Mouse (Mus musculus) kidney, postnatal 0 days (tissue): ENCODE results near the gene 1110002E22Rik. TPM values are rescaled to one million over a fixed set of nuclear protein-coding genes. Genes with fewer than 3 reads are reported as not detected.

Experiments used
- ATAC-seq: fragments of 200-750 bp; cut with Nextera tagmentation; replicated peaks from 2 replicates; pipeline ENCODE4 v1.8.0; 2017; ENCODE audit warnings: low read depth, moderate number of reproducible peaks, moderate TSS enrichment, moderate library complexity; ENCODE audit not compliant: low FRiP score
- DNase-seq: peaks from one replicate; pipeline ENCODE4 v3.0.0-alpha.2; 2016; ENCODE audit warnings: low spot score
- H3K27ac ChIP-seq: fragments of 300-500 bp; sonication (generic); 2 replicates; pipeline ENCODE4 v1.5.1; 2014; ENCODE audit warnings: mild to moderate bottlenecking
- H3K27me3 ChIP-seq: fragments of 300-500 bp; sonication (generic); 2 replicates; pipeline ENCODE4 v1.6.1; 2014; ENCODE audit warnings: low read length, mixed read lengths; ENCODE audit not compliant: insufficient read depth
- H3K36me3 ChIP-seq: fragments of 300-500 bp; sonication (generic); 2 replicates; pipeline ENCODE4 v1.6.1; 2014; ENCODE audit warnings: low read length, mixed read lengths; ENCODE audit not compliant: insufficient read depth
- H3K4me1 ChIP-seq: fragments of 300-500 bp; sonication (generic); replicated peaks from 2 replicates; pipeline ENCODE4 v1.6.1; 2014; ENCODE audit warnings: antibody characterized with exemption, low read length, mixed read lengths; ENCODE audit not compliant: insufficient read depth
- H3K4me2 ChIP-seq: fragments of 300-500 bp; sonication (generic); 2 replicates; pipeline ENCODE4 v1.6.1; 2014; ENCODE audit warnings: mild to moderate bottlenecking, low read length, moderate library complexity, mixed read lengths
- H3K4me3 ChIP-seq: fragments of 300-500 bp; sonication (generic); replicated peaks from 2 replicates; pipeline ENCODE4 v1.5.1; 2014; ENCODE audit warnings: low read depth, low read length
- H3K9ac ChIP-seq: fragments of 300-500 bp; sonication (generic); 2 replicates; pipeline ENCODE4 v1.6.1; 2014; ENCODE audit warnings: low read depth, low read length
- H3K9me3 ChIP-seq: fragments of 300-500 bp; sonication (generic); replicated peaks from 2 replicates; pipeline ENCODE4 v1.6.1; 2016; ENCODE audit warnings: low read length, inconsistent platforms, mixed read lengths
- CTCF ChIP-seq: IDR thresholded peaks from 2 replicates; pipeline ENCODE4 v1.5.1; 2016; ENCODE audit warnings: antibody characterized with exemption, low read depth, mild to moderate bottlenecking, moderate library complexity
- WGBS: fragments of 180-500 bp; shearing (Covaris S2); extraction: QIAGEN DNeasy Blood & Tissue Kit; methylation state at CpG from one replicate; pipeline ENCODE4 v1.1.7; 2014; 5-methylcytosine and 5-hydroxymethylcytosine counted together
- polyA plus RNA-seq: library from polyadenylated mRNA; unstranded; fragments of >200 nt; fragmentation: Nextera tagmentation; extraction: Ambion mirVana; gene quantifications from 2 replicates; pipeline ENCODE4 v1.2.1, GENCODE M21; 2015

1110002E22Rik gene
- polyA plus RNA-seq, 1 experiment from 2014 or later, result 0.13 TPM

DNA sequence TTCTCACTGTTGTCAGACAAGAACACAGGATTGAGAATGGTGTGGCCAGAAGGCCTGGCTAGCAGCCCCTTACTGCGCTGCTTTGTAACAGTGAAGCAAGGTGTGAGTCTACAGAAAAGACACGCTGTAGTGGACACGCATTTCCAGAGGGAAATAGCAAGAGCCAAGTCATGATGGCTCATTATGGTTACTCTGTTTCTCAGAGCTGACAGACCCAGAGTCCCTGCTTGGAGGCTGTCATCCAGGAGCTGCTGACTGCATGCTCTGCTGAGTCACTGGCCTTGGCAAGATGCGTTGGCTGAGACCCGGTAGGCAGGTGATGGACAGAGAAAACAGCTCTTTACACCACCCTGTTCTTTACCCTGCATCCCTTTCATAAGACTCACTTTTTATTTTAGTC, 35.5 kb upstream of the 1110002E22Rik start:
- Histone ChIP-seq H3K9ac (no peak overlapping the region), H3K27ac (no peak overlapping the region), H3K4me1 (no peaks in the 10 kb centered on the region), H3K4me2 (no peak overlapping the region), H3K9me3 (no peaks in the 10 kb centered on the region), H3K36me3 (no peaks in the 10 kb centered on the region), H3K4me3 (no peak overlapping the region), H3K27me3 (no peaks in the 10 kb centered on the region)
- no peak for TF ChIP-seq CTCF
- 83% methylated on average over 5 of the region's 5 CpGs for WGBS
- ATAC-seq (no peak), DNase-seq (no peak)

DNA sequence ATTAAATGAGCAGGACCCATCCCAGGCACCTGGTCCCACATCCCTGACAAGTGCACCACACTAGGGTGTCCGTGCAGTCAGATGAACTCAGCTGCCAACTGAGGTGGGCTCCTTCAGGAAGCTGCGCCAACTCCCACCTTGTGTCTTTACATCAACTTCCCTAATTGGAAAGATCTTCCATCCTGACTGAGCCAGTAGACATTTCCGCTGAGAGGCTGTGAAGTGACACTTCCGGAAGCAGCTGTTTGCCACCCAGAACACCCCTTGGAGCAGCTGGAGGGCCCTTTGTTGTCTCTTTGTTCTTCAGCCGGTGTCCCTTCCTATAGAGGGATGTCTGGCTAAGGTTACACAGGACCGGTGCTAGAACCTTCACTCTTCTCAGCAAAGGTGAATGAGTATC, 34.3 kb upstream of the 1110002E22Rik start:
- WGBS, result 70% methylated on average over 6 of the region's 6 CpGs
- DNase-seq (no peak), ATAC-seq (no peak)
- no peak for TF ChIP-seq CTCF
- no peaks in the 10 kb centered on the region for H3K27me3 ChIP-seq
- no peaks in the 10 kb centered on the region for H3K4me1 ChIP-seq
- no peaks in the 10 kb centered on the region for H3K9me3 ChIP-seq
- H3K4me2 ChIP-seq, result no peak overlapping the region
- no peak overlapping the region for H3K4me3 ChIP-seq
- H3K27ac ChIP-seq, result no peak overlapping the region
- H3K9ac ChIP-seq, result no peak overlapping the region
- H3K36me3 ChIP-seq, result no peaks in the 10 kb centered on the region

DNA sequence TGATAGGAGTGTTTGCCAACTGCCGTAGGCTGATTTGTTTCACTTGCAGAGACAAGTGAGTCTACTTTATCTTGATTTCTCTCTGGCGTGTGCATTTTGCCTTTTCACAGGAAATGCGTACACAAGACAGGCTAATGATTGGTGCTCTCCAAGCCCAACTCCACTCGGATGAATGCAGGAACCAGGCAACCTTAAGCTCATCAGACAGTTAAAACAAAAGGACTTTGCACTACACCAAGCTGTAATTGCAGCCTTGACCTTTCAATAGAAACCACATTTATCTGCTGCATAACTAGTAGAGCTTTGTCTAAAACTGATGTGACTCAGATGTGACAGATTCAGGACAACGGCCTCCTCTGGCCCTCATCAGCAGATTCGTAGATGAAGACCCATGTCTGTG, 30.9 kb upstream of the 1110002E22Rik start:
- no peaks in the 10 kb centered on the region for H3K36me3 ChIP-seq
- DNase-seq, result no peak
- ATAC-seq, result no peak
- WGBS, result 79% methylated on average over 6 of the region's 6 CpGs
- H3K27ac ChIP-seq, result no peak overlapping the region
- no peak for TF ChIP-seq CTCF
- H3K4me2 ChIP-seq, result no peak overlapping the region
- no peak overlapping the region for H3K4me3 ChIP-seq
- H3K9me3 ChIP-seq, result no peaks in the 10 kb centered on the region
- no peaks in the 10 kb centered on the region for H3K27me3 ChIP-seq
- H3K4me1 ChIP-seq, result no peaks in the 10 kb centered on the region
- no peak overlapping the region for H3K9ac ChIP-seq

DNA sequence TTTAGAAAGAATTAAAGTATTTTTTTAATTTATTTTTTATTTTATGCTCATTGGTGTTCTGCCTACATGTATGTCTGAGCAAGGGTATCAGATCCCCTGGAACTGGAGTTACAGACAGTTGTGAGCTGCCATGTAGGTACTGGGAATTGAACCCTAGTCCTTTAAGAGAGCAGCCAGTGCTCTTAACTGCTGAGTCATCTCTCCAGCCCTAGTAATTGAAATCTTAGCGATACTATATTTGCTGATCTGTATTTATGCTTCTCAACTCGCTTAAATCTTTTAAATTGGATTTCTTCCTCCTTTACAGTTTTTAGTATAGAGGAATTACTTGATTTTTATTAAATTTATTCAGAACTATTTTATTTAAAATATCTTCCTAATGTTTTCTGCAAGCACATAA, 23.9 kb upstream of the 1110002E22Rik start:
- Histone ChIP-seq H3K4me3 (no peak overlapping the region), H3K4me2 (no peak overlapping the region), H3K9ac (no peak overlapping the region), H3K36me3 (no peaks in the 10 kb centered on the region), H3K27me3 (no peaks in the 10 kb centered on the region), H3K27ac (no peak overlapping the region), H3K4me1 (0 out of 2 replicates have a peak, but pooled peaks cover 2% of the 10 kb centered on the region), H3K9me3 (no peaks in the 10 kb centered on the region)
- 79% methylated on average over 2 of the region's 2 CpGs for WGBS
- DNase-seq (no peak), ATAC-seq (no peak)
- no peak for TF ChIP-seq CTCF

DNA sequence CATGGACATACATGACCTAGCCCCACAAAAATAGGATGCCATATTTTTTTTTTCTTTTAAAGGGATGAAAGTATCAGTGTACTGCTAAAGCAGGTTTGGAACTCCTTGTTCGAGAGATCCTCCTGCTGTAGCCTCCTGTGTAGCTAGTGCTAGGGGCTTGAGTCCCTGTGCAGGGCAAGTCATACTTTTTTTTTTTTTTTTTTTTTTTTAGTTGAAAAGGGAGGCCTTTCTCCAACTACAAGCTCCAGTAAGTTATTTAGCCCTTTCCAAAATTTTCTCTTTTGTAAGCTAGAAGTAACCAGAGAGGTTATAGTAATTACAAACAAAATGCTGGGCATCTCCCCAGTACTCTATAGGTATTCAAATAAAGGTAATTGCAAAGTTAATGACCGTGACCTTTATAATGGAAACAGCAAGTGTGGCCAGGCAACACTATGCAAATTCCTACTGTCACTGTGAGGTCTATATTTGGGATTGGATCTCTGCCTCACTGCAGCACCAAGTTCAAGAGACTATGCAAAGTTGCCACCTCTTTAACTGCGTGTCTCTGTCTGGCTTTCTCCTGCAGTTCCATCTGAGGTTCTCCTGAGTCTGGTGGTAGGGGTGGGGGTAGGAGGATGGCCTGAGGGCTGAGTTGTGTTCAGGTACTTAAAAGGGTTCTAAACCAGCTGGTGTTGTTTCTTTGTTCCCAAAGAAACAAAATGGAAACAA, 23.1 kb upstream of the 1110002E22Rik start:
- no peak overlapping the region for H3K4me3 ChIP-seq
- no peak for TF ChIP-seq CTCF
- H3K9me3 ChIP-seq, result no peaks in the 10 kb centered on the region
- H3K27me3 ChIP-seq, result no peaks in the 10 kb centered on the region
- ATAC-seq (no peak), DNase-seq (no peak)
- no peaks in the 10 kb centered on the region for H3K36me3 ChIP-seq
- 0 out of 2 replicates have a peak, but pooled peaks cover 2% of the 10 kb centered on the region for H3K4me1 ChIP-seq
- no peak overlapping the region for H3K27ac ChIP-seq
- no peak overlapping the region for H3K9ac ChIP-seq
- no peak overlapping the region for H3K4me2 ChIP-seq
- WGBS, result 55% methylated on average over 3 of the region's 3 CpGs

DNA sequence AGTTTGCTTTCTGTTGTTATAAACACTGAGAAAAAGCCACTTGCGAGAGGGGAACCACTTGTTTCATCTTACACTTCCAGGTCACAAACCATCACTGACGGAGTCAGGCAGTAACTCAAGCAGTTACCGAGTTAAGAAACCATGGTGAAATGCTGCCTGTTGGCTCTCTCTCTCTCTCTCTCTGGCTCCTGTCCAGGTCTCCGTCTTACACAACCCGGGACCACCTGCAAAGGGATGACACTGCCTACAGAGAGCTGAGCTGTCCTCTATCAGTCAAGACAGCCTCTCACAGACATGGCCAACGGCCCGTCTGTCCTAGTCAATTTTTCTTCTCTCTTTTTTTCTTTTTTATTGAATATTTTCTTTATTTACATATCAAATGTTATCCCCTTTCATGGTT, 21.5 kb upstream of the 1110002E22Rik start:
- Histone ChIP-seq H3K9me3 (no peaks in the 10 kb centered on the region), H3K27ac (no peak overlapping the region), H3K9ac (no peak overlapping the region), H3K36me3 (no peaks in the 10 kb centered on the region), H3K4me1 (0 out of 2 replicates have a peak, but pooled peaks cover 2% of the 10 kb centered on the region), H3K27me3 (no peaks in the 10 kb centered on the region), H3K4me3 (no peak overlapping the region), H3K4me2 (no peak overlapping the region)
- DNase-seq (no peak), ATAC-seq (no peak; the same call in 1 of the 2 replicates)
- WGBS, result 48% methylated on average over 7 of the region's 7 CpGs
- no peak for TF ChIP-seq CTCF

DNA sequence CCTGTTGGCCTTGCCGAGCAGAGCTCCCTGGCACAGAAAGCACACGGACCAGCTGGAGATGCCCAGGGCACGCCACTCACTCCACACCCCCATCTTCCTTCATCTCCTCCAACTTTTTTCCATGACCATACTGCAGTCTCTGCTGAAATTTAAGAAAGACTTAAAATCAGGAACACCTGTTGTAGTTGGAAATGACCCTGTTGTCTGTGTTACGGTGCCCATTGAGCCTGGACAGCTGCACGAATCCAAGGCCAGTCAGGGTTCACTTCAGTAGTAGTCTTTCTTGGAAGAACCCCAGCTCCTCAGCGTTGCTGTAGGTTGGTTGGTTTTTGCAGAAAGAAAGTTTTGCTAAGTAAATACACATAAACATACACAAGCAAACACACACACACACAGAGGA, 15.3 kb upstream of the 1110002E22Rik start:
- Histone ChIP-seq H3K27ac (no peak overlapping the region), H3K27me3 (no peaks in the 10 kb centered on the region), H3K4me3 (no peak overlapping the region), H3K4me1 (no peaks in the 10 kb centered on the region), H3K36me3 (no peaks in the 10 kb centered on the region), H3K9me3 (no peaks in the 10 kb centered on the region), H3K9ac (no peak overlapping the region), H3K4me2 (no peak overlapping the region)
- DNase-seq (no peak), ATAC-seq (no peak)
- TF ChIP-seq CTCF, result no peak
- WGBS, result 74% methylated on average over 6 of the region's 6 CpGs
